Mouse (Mus musculus) stomach, embryonic 14.5 days (tissue): ENCODE results near the gene Chrnb2. TPM values are rescaled to one million over a fixed set of nuclear protein-coding genes. Genes with fewer than 3 reads are reported as not detected.

Source experiments
- ATAC-seq: fragments of 200-750 bp; cut with Nextera tagmentation; 2 replicates; pipeline ENCODE4 v1.8.0; 2017; ENCODE audit warnings: low read depth, moderate TSS enrichment; ENCODE audit not compliant: insufficient number of reproducible peaks, insufficient read depth, low FRiP score
- H3K27ac ChIP-seq: fragments of 300-500 bp; sonication (generic); 2 replicates; pipeline ENCODE4 v1.5.1; 2014; ENCODE audit warnings: mild to moderate bottlenecking, low read length, moderate library complexity, mixed read lengths
- H3K27me3 ChIP-seq: fragments of 300-500 bp; sonication (generic); 2 replicates; pipeline ENCODE4 v1.6.1; 2014; ENCODE audit warnings: low read length, control low read depth, mixed read lengths; ENCODE audit not compliant: control insufficient read depth, insufficient read depth
- H3K36me3 ChIP-seq: fragments of 300-500 bp; sonication (generic); 2 replicates; pipeline ENCODE4 v1.6.1; 2014; ENCODE audit warnings: mild to moderate bottlenecking, control low read depth, low read length, moderate library complexity, mixed read lengths; ENCODE audit not compliant: control insufficient read depth, insufficient read depth
- H3K4me1 ChIP-seq: fragments of 300-500 bp; sonication (generic); 2 replicates; pipeline ENCODE4 v1.6.1; 2014; ENCODE audit warnings: low read length, control low read depth, mixed read lengths; ENCODE audit not compliant: control insufficient read depth, insufficient read depth
- H3K4me2 ChIP-seq: fragments of 300-500 bp; sonication (generic); replicated peaks from 2 replicates; pipeline ENCODE4 v1.6.1; 2014; ENCODE audit warnings: low read depth, low read length, control low read depth
- H3K4me3 ChIP-seq: fragments of 300-500 bp; sonication (generic); 2 replicates; pipeline ENCODE4 v1.5.1; 2014; ENCODE audit warnings: low read depth, low read length, control low read depth
- H3K9ac ChIP-seq: fragments of 300-500 bp; sonication (generic); replicated peaks from 2 replicates; pipeline ENCODE4 v1.6.1; 2014; ENCODE audit warnings: low read depth, mild to moderate bottlenecking, control low read depth, low read length, moderate library complexity, mixed read lengths
- H3K9me3 ChIP-seq: fragments of 300-500 bp; sonication (generic); 2 replicates; pipeline ENCODE4 v1.6.1; 2016; ENCODE audit warnings: low read depth, low read length, control low read depth; ENCODE audit not compliant: control insufficient read depth
- WGBS: fragments of 180-500 bp; shearing (Covaris S2); extraction: QIAGEN DNeasy Blood & Tissue Kit; methylation state at CpG from one replicate; pipeline ENCODE4 v1.1.7; 2014; 5-methylcytosine and 5-hydroxymethylcytosine counted together
- polyA plus RNA-seq: library from polyadenylated mRNA; unstranded; fragments of >200 nt; fragmentation: Nextera tagmentation; extraction: Ambion mirVana; gene quantifications from 2 replicates; pipeline ENCODE4 v1.2.1, GENCODE M21; 2014

Gene Chrnb2
- polyA plus RNA-seq, 1 experiment from 2014 or later, result 2.5 TPM

DNA sequence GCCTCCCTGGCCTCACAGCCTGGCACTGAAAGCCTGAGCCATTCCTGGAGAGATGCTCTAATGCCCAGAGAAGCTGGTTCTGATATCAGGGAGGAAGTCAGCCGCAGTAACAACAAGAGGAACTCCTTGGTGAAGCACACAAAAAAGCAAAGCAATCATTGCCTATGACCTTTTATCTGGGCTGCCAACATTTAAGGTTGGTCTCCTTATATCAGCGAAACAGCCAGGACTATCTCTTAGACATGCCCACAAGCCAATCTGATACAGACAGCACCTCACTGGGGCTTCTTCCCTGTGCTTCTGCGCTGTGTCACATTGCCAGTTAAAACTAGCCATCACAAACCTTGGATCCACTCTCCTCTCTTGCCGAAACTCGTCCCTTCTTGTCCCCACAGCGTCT lies 25.9 kb downstream of the Chrnb2 start:
- Histone ChIP-seq H3K9ac (no peak overlapping the region), H3K4me2 (no peak overlapping the region), H3K4me1 (no peaks in the 10 kb centered on the region), H3K27me3 (no peaks in the 10 kb centered on the region), H3K27ac (no peak overlapping the region), H3K4me3 (no peak overlapping the region), H3K9me3 (no peaks in the 10 kb centered on the region), H3K36me3 (peaks cover 29% of the 10 kb centered on the region; the same call in 1 of the 2 replicates)
- no peak for ATAC-seq
- 96% methylated on average over 6 of the region's 6 CpGs for WGBS

DNA sequence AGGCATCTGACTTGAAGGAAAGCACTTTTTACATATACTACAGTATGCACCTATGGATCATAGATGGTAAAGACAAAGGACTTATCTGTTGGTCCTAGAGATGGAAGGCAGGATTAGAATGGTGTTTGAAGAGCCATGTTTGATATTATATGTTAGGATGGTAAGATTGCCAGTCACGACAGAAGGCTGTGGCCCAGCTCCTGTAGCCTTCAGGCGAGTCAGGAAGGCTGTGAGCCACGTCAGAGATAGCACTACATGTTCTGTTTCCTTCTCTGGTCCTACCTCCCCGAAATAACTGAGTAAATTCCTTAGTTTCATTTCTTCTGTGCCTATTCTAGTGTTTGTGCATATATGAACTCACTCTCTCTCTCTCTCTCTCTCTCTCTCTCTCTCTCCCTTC lies 32.3 kb downstream of the Chrnb2 start:
- H3K27me3 ChIP-seq, result no peaks in the 10 kb centered on the region
- no peak for ATAC-seq
- no peaks in the 10 kb centered on the region for H3K9me3 ChIP-seq
- 81% methylated on average over 4 of the region's 4 CpGs for WGBS
- no peak overlapping the region for H3K27ac ChIP-seq
- H3K36me3 ChIP-seq, result no peaks in the 10 kb centered on the region; the same call in 1 of the 2 replicates
- no peak overlapping the region for H3K4me2 ChIP-seq
- H3K9ac ChIP-seq, result no peak overlapping the region
- H3K4me1 ChIP-seq, result peaks cover 11% of the 10 kb centered on the region; the same call in 1 of the 2 replicates
- H3K4me3 ChIP-seq, result no peak overlapping the region

DNA sequence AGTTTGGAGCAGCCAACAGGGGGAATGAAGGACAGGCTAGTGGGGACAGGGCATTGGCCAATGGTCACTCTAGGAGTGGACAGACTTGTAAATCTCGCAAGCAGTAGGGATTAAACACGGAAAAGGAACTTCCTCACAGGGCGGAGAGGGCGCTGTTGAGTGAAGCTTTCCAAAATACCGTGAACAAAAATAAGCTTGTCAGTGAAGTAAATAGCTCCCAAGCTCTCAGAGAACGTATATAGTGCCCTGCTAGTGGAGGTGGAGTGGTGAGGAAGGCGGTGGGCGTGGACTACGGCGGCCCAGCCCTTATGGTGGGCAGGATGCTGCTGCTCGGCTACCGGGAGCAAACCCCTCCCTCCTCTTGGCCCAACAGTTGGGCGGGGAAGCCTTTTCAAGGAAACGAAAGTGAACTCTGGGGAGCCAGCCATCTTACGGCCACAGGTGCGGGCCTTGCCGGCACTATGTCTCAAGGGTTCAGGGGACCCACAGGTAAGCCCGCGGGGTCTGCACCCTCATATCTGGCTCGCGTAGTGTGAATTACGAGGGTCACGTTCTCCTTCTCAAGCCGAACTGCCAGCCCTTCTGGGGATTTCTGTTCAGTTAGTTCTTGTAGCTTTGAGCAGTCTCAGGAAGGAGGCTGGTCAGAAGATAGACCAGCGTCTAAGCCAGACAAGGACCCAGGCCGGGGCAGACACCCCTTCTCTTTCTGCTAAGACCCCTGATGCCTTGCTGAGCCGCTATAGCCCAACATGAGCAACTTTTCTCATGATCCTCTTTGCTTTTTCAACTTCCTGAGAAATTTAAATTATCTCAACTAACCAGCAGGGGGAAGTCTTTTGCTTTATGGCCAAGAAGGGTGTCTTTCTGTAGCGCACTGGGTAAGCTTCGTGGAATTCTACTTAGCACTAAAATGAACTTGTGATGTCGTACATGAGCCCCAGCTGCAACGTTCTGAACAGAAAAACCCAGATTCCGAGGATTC lies 33.8 kb downstream of the Chrnb2 start:
- 2% methylated on average over 32 of the region's 32 CpGs for WGBS
- Histone ChIP-seq H3K9ac (peak overlapping the region; percentile 55), H3K27me3 (no peaks in the 10 kb centered on the region), H3K4me1 (peaks cover 11% of the 10 kb centered on the region; the same call in 1 of the 2 replicates), H3K9me3 (no peaks in the 10 kb centered on the region), H3K4me2 (peak overlapping the region; percentile 82), H3K36me3 (no peaks in the 10 kb centered on the region), H3K27ac (0 out of 2 replicates have a peak overlapping the region, but pooled peaks have one; percentile 18), H3K4me3 (peak overlapping the region; percentile 65)
- ATAC-seq, result peak; percentile 92

DNA sequence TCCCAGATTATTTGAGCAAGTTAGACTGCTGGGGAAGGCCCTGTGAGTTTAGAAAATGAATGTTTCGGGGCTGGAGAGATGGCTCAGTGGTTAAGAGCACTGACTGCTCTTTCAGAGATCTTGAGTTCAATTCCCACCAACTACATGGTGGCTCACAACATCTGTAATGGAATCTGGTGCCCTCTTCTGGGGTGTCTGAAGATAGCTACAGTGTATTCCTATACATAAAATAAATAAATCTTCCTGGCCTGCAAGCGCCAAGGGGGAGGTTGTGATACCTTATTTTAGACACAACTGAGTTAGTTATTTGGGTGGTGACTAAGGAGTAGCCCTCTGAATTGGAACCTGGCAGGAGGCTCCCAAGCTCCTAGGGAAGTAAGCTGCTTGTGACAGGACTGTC lies 35.6 kb downstream of the Chrnb2 start:
- Histone ChIP-seq H3K9ac (no peak overlapping the region), H3K4me1 (peaks cover 11% of the 10 kb centered on the region; the same call in 1 of the 2 replicates), H3K4me3 (no peak overlapping the region), H3K27me3 (no peaks in the 10 kb centered on the region), H3K36me3 (no peaks in the 10 kb centered on the region), H3K4me2 (no peak overlapping the region), H3K9me3 (no peaks in the 10 kb centered on the region), H3K27ac (no peak overlapping the region)
- WGBS, result 71% methylated on average over 2 of the region's 2 CpGs
- no peak for ATAC-seq

DNA sequence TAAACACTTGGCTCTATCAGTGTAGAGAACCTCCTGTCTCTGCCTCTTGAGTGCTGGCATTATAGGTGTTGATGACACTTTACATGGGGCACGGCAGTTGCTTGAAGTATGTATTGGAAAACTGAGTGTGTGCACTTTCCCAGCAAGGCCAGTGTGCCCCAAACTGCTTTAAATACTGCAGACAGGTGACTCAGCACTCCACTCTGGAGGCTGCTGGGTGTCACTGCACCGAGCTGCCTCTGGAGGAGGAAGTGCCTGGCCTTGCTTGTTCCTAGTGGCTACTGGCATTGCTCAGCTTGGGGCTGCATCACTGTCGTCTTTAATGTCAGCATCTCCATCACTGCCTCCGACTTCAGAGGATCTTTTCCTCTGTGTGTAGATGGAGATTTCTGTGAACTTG lies 37.4 kb downstream of the Chrnb2 start:
- H3K4me1 ChIP-seq, result peaks cover 11% of the 10 kb centered on the region; the same call in 1 of the 2 replicates
- ATAC-seq, result peak; percentile 40; the same call in 1 of the 2 replicates

DNA sequence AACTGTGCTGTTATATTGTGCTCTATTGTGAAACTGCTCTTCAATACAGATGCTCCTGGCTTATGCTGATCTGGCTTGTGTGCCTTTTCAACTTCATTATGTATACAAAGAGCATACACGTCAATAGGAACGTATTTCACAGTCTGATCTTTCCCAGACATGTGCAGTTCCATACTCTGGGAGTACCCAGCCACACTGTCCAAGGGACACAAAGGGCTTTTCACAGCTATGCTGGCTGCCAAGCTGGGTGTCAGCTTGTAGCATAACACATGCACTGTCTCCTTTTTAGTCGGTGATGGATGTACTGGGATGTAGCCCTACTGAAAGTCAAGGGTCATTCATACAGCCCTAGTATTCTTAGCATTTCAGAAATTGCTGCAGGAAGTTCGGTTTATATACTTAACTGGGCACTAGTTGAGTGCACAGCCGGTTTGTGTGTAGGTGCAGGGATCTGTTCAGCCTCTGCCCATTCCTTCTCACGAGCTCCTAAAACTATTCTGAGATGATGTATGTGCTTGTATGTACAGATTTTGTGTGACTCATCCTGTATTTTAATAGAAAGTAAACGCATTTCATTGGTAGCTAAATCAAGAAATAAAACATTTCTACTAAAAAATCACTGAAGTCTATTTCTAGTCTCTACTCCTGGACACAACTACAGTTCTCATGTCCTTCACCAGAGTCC lies 40.9 kb downstream of the Chrnb2 start:
- ATAC-seq, result no peak
- H3K27ac ChIP-seq, result no peak overlapping the region
- no peaks in the 10 kb centered on the region for H3K9me3 ChIP-seq
- WGBS, result 61% methylated on average over 7 of the region's 7 CpGs
- 0 out of 2 replicates have a peak, but pooled peaks cover 5% of the 10 kb centered on the region for H3K4me1 ChIP-seq
- H3K4me2 ChIP-seq, result no peak overlapping the region
- H3K27me3 ChIP-seq, result no peaks in the 10 kb centered on the region
- H3K36me3 ChIP-seq, result no peaks in the 10 kb centered on the region
- no peak overlapping the region for H3K4me3 ChIP-seq
- no peak overlapping the region for H3K9ac ChIP-seq

More for the DNA sequence above, 37.4 kb downstream of the Chrnb2 start:
- WGBS, result 14% methylated on average over 4 of the region's 4 CpGs
- H3K27me3 ChIP-seq, result no peaks in the 10 kb centered on the region
- no peaks in the 10 kb centered on the region for H3K36me3 ChIP-seq
- no peaks in the 10 kb centered on the region for H3K9me3 ChIP-seq
- H3K4me2 ChIP-seq, result no peak overlapping the region
- no peak overlapping the region for H3K27ac ChIP-seq
- no peak overlapping the region for H3K9ac ChIP-seq
- no peak overlapping the region for H3K4me3 ChIP-seq

DNA sequence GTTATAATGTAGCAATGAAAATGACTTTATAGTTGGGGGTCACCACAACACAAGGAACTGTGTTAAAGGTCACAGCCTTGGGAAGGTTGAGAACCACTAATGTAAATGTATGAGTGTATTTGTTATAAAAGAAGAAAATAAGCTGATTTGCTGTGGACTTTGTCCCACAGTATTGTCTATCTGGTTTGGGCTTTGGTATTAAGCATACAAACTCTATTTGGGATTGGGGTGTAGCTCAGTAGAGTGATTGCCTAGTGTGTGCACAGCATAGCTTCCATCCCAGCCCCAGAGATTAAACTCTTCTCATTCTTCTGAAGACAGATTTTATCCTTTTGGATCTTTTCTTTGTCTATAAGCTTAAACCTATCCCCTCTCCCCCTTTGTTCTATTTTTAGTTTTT lies 42.4 kb downstream of the Chrnb2 start:
- Histone ChIP-seq H3K4me3 (no peak overlapping the region), H3K4me2 (no peak overlapping the region), H3K9ac (no peak overlapping the region), H3K36me3 (no peaks in the 10 kb centered on the region), H3K27ac (no peak overlapping the region), H3K4me1 (0 out of 2 replicates have a peak, but pooled peaks cover 5% of the 10 kb centered on the region), H3K27me3 (no peaks in the 10 kb centered on the region), H3K9me3 (no peaks in the 10 kb centered on the region)
- no peak for ATAC-seq

DNA sequence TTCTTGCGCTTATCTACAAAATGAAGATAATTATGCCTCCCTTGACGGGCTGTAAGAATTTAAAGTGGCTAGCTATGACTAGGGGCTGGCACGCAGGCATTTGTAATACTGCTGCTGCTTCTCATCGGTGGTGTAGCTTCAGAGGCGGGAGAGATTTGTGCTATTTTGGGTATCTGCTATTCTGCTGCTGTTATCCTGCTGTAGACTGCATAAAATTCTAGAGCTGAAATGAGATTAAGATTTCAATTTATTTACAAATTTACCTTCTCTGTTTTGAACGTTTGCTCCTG lies 48.5 kb downstream of the Chrnb2 start:
- Histone ChIP-seq H3K27me3 (no peaks in the 10 kb centered on the region), H3K36me3 (no peaks in the 10 kb centered on the region), H3K4me3 (peak overlapping the region; percentile 91), H3K27ac (no peak overlapping the region), H3K4me2 (peak overlapping the region; percentile 92), H3K9me3 (no peaks in the 10 kb centered on the region), H3K9ac (no peak overlapping the region), H3K4me1 (peaks cover 11% of the 10 kb centered on the region; the same call in 1 of the 2 replicates)
- ATAC-seq, result no peak
- WGBS, result 57% methylated on average over 6 of the region's 6 CpGs
